Mouse (Mus musculus): ENCODE data around the gene Il27ra.
"Not testable (repeated sequence)": the region's sequence is repeated elsewhere in the genome, so short reads cannot be mapped to it uniquely, and the experiment has no call there.

Gene Il27ra

GRCm38 (mm10) chr8:83995973-83996372 lies 46.4 kb downstream of the Il27ra start:
- no peak for DNase-seq

- DNase-seq: no peak
Observed at GRCm38 (mm10) chr8:83994030-83994429, 48.4 kb downstream of the Il27ra start.

GRCm38 (mm10) chr8:83992488-83992887 lies 49.9 kb downstream of the Il27ra start:
- DNase-seq: no peak

GRCm38 (mm10) chr8:83990170-83990569 lies 52.2 kb downstream of the Il27ra start:
- DNase-seq: no peak

GRCm38 (mm10) chr8:83989243-83989642 lies 53.1 kb downstream of the Il27ra start:
- DNase-seq: no peak

- DNase-seq: not testable (repeated sequence)
Observed at GRCm38 (mm10) chr8:83983222-83983621, 59.2 kb downstream of the Il27ra start.

GRCm38 (mm10) chr8:83982449-83982848 lies 59.9 kb downstream of the Il27ra start:
- no peak for DNase-seq

GRCm38 (mm10) chr8:83981533-83981932 lies 60.9 kb downstream of the Il27ra start:
- no peak for DNase-seq

GRCm38 (mm10) chr8:83980845-83981244 lies 61.5 kb downstream of the Il27ra start:
- DNase-seq: no peak
